Mouse (Mus musculus) cerebral cortex, adult 2 months (tissue): ENCODE measurements around the gene Xlr5c.

Experiments
- WGBS: fragments of 180-500 bp; shearing (Covaris S2); methylation state at CpG from one replicate; pipeline ENCODE4 v1.1.7; 2018; 5-methylcytosine and 5-hydroxymethylcytosine counted together

Xlr5c gene

DNA sequence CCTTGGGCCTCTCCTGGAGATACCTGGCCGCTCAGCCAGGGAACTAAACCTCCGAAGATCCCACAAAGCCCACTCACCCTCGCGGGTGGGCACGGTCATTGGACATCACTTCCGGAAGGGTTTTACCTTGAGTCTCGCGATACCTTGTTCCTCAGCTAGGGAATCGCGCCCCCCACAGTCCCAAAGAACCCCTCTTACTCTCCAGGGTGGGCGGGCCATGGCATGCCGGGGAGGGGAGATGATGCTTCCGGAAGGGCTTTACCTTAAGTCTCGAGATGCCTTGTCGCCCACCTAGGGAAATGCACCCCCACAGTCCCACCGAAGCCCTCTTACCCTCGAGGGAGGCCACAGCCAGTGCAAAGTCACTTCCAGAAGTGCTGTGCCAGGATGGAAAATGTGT, at the start of gene Xlr5c, which contains the start of gene Xlr5a:
Xlr5c (minus strand) TSS at position 101 of the 400 bp plus-strand sequence.
Xlr5a (minus strand) TSS at position 101 of the 400 bp plus-strand sequence.
- WGBS: 90% methylated on average over 15 of the region's 17 CpGs

DNA sequence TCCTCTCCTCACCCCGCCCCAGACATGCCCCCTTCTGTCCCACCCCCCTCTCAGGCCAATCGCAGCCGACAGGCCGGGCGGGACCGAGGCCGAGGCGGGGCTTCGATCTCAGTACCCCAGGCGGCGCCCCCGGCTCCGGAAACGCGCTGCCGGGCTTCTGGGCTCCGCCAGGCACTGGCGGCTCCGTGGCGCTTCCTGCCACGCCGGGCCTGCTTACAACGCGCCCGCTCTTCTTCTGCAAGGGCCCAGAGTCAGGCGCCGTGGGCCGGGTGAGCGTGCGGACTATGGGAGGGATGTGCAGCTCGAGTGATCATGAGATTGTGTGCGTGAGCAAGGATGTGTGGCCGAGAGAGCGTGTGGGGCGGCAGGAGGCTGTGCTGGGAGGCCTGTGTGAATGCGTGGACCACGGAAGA, 49.7 kb upstream of the Xlr5c start, which contains the start of gene Zfp275:
Zfp275 (plus strand) TSS at position 139 of the 413 bp plus-strand sequence.
- WGBS: 2% methylated on average over 37 of the region's 37 CpGs

DNA sequence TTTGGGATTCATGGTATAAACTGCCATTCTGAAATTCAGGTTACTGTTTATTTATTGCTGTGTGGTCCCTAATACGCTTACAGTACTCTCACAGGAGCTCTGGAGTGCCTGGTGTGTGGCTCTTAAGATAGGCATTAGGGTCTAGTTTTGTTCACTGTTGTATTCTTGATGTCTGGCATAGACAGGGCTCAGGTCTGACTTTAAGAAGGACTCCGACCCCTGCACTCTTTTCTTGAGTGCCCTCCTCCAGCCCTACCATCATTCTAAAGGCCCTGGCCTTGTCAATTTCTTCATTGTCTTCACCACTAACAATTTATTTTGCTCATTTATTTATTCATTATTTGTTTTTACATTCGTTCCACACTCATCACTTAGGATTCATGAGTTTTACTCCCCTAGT, 49.3 kb upstream of the Xlr5c start:
- 15% methylated on average over 3 of the region's 3 CpGs for WGBS

DNA sequence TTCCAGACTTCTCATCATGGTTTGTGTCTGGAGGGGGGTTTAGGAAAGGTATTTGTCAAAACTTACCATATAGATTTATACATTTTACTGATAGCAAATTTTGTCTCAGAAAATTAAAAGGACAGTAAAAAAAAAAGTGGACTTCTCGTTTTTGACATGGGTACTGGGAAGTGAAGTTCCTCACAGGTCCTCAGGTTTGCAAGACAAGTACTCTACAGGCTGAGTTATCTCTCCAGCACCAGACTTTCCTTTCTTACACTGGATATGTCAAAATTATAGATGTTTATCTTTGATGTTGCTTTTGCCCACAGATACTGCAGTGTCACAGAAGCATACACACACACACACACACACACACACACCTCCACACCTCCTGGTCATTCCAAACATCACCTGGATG, 48.7 kb upstream of the Xlr5c start:
- WGBS: 100% methylated on average over 1 of the region's 1 CpGs

GRCm38 (mm10) chrX:73336740-73337139, 44.0 kb upstream of the Xlr5c start, which contains the start of gene Gm45015:
Gene Gm45015, minus strand, starts transcription at chrX:73336840.
- 95% methylated on average over 4 of the region's 4 CpGs for WGBS

DNA sequence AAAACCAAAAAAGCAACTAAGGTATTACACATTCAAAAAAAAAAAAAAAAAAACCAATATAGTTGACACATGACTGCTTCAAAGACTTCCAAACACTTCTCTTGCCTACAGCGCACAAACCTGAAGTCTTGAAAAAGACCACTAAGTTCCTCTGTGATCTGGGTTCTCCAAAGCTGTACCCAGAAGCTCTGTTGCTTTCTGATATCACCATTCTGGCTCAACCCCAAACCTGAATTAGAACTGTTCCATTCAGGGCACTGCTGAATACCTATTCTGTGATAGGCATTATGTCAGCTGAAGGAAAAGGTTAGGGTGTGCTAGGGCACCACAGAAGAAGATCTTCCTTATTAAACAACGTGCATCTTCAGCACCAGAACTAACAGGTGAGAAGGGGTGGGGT, 34.4 kb upstream of the Xlr5c start:
- WGBS: 85% methylated on average over 2 of the region's 2 CpGs

DNA sequence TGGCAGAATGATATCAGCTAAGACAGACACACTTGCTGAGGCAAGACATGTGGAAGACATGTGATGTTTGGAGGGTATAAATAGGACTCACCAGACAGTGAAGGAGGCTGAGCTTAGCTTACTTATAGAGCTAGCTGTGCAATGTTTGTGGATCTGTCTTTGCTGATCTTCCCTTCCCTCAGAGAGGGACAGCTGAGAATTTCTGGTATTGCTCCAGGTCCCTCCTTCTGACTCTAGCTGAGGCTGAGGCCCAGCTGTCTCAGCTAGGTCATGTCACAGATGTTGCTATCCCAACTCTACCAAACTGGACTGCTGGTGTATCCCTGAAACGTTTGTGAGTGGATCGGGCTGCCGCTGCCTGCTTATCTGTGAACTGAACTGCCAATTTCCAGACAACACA, 28.3 kb upstream of the Xlr5c start:
- 77% methylated on average over 3 of the region's 3 CpGs for WGBS

DNA sequence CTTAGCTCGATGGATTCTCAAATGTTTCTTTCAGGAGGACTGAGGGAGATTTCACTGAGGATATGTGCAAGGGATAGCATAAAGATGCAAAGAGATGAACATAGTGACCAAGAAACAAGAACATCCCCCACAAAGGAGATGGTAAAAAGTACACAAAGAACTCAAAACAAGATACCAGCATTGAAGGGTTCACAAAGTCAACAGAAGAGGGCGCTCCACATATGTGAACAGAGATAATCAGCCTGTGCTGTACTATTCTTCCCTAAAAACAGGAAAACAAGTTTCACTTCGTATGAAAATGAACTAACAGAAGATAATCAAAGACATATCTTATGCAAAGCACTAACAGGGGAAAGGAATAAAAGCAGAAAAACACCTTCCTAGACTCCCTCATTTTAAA, 19.7 kb upstream of the Xlr5c start:
- 29% methylated on average over 3 of the region's 3 CpGs for WGBS

- 71% methylated on average over 10 of the region's 10 CpGs for WGBS
Observed at GRCm38 (mm10) chrX:73295745-73296144, 3.0 kb upstream of the Xlr5c start.

DNA sequence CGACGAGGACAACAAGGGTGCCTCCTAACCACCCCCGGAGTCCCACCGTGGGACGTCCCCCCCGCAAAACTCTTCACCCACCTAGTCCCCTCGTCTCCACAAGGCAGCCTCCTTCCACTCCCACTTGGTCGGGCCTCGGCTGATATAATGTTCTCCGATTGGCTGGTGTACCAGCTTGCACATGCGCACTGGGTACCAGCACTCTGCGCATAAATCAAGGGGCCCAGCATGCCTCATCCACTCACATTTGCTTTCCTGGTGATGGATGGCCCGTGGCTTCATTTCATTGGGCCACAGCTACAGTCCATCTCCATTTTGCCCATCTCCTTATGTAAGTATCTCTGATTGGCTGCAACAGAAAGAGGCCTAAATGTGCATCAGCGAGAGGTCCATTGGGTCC, 27.5 kb downstream of the Xlr5c start, which contains the start of gene Xlr3c:
Xlr3c (minus strand) TSS at position 121 of the 400 bp plus-strand sequence.
- WGBS: 90% methylated on average over 14 of the region's 14 CpGs

DNA sequence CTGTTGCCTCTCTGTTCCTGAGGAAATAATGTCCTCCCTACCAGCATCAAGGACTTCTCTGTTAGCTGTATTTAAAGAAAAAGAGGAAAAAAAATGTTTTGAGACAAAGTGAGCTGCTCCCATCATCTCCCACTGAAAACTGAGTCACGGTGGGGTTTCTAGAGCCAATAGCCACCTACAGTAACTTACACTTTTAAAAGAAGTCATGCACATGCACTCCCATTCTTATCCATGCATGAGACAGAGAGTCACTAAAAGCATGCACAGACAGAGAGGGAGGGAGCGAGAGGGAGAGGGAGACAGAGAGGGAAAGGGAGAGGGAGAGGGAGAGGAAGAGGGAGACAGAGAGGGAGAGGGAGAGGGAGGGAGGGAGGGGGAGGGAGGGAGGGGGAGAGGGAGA, 30.3 kb downstream of the Xlr5c start:
- 47% methylated on average over 1 of the region's 2 CpGs for WGBS

- WGBS: 92% methylated on average over 14 of the region's 14 CpGs
Observed at GRCm38 (mm10) chrX:73242821-73243325, 49.9 kb downstream of the Xlr5c start, which contains the start of gene Xlr4c. Gene Xlr4c, minus strand, starts transcription at chrX:73243130.
